Mouse (Mus musculus): ENCODE results near the gene St8sia6. TPM values are rescaled to one million over a fixed set of nuclear protein-coding genes. Genes with fewer than 3 reads are reported as not detected.
A peak's percentile ranks its signal among the peaks of the same experiment; 100 is the strongest.

The St8sia6 gene
- polyA plus RNA-seq (2016; fragmentation: Nextera tagmentation; extraction: Ambion mirVana) = 1.1 and 1.7 TPM in 2 replicates

- Histone ChIP-seq H3K27me3 (replicated peaks; ENCODE audit: low read depth, poor library complexity, severe bottlenecking) (peaks cover 52% of the 10 kb centered on the region), H3K4me3 (peak within 1 kb of the TSS; percentile 71), H3K27ac (replicated peaks) (no peak within 1 kb of the TSS; the same call in 1 of the 2 replicates), H3K4me1 (peaks cover 23% of the 10 kb centered on the region; the same call in 1 of the 2 replicates), H3K9me3 (no peaks in the 10 kb centered on the region), H3K36me3 (replicated peaks) (no peaks in the 10 kb centered on the region)
- no peak for DNase-seq (ENCODE audit: low spot score)
- 58% methylated on average over 8 of the region's 8 CpGs for WGBS
These were observed at the start of gene St8sia6 for GRCm38 (mm10) chr2:13793969-13794363. Gene St8sia6 (minus strand): TSS chr2:13794064.

GRCm38 (mm10) chr2:13836310-13836709 lies 42.4 kb upstream of the St8sia6 start:
- no peaks in the 10 kb centered on the region for H3K4me1 ChIP-seq

GRCm38 (mm10) chr2:13834989-13835388 lies 41.1 kb upstream of the St8sia6 start:
- H3K4me3 ChIP-seq = no peak overlapping the region

More at GRCm38 (mm10) chr2:13836310-13836709, 42.4 kb upstream of the St8sia6 start:
- Histone ChIP-seq H3K27me3 (replicated peaks; ENCODE audit: low read depth, poor library complexity, severe bottlenecking) (no peaks in the 10 kb centered on the region), H3K9me3 (no peaks in the 10 kb centered on the region), H3K4me3 (no peak overlapping the region), H3K36me3 (replicated peaks) (no peaks in the 10 kb centered on the region), H3K27ac (replicated peaks) (no peak overlapping the region)
- DNase-seq (ENCODE audit: low spot score) = no peak
- 84% methylated on average over 3 of the region's 3 CpGs for WGBS

GRCm38 (mm10) chr2:13816645-13817044 lies 22.8 kb upstream of the St8sia6 start:
- Histone ChIP-seq H3K27me3 (replicated peaks; ENCODE audit: low read depth, poor library complexity, severe bottlenecking) (no peaks in the 10 kb centered on the region), H3K4me3 (no peak overlapping the region), H3K4me1 (no peaks in the 10 kb centered on the region), H3K9me3 (no peaks in the 10 kb centered on the region), H3K36me3 (replicated peaks) (no peaks in the 10 kb centered on the region), H3K27ac (replicated peaks) (no peak overlapping the region)
- WGBS = 89% methylated on average over 2 of the region's 2 CpGs
- DNase-seq (ENCODE audit: low spot score) = no peak

More at GRCm38 (mm10) chr2:13834989-13835388, 41.1 kb upstream of the St8sia6 start:
- Histone ChIP-seq H3K27me3 (replicated peaks; ENCODE audit: low read depth, poor library complexity, severe bottlenecking) (no peaks in the 10 kb centered on the region), H3K27ac (replicated peaks) (no peak overlapping the region), H3K9me3 (no peaks in the 10 kb centered on the region), H3K36me3 (replicated peaks) (no peaks in the 10 kb centered on the region), H3K4me1 (no peaks in the 10 kb centered on the region)
- 75% methylated on average over 1 of the region's 1 CpGs for WGBS
- DNase-seq (ENCODE audit: low spot score) = no peak

- Histone ChIP-seq H3K27me3 (replicated peaks; ENCODE audit: low read depth, poor library complexity, severe bottlenecking) (no peaks in the 10 kb centered on the region), H3K36me3 (replicated peaks) (no peaks in the 10 kb centered on the region), H3K27ac (replicated peaks) (no peak overlapping the region), H3K4me1 (no peaks in the 10 kb centered on the region), H3K9me3 (no peaks in the 10 kb centered on the region), H3K4me3 (no peak overlapping the region)
- 84% methylated on average over 5 of the region's 5 CpGs for WGBS
- DNase-seq (ENCODE audit: low spot score) = no peak
These were observed 14.7 kb upstream of the St8sia6 start for GRCm38 (mm10) chr2:13808593-13808992.

- H3K4me1 ChIP-seq = no peaks in the 10 kb centered on the region
- no peaks in the 10 kb centered on the region for H3K36me3 ChIP-seq (replicated peaks)
- H3K4me3 ChIP-seq = no peak overlapping the region
- no peaks in the 10 kb centered on the region for H3K9me3 ChIP-seq
- H3K27me3 ChIP-seq (replicated peaks; ENCODE audit: low read depth, poor library complexity, severe bottlenecking) = no peaks in the 10 kb centered on the region
- WGBS = 80% methylated on average over 4 of the region's 4 CpGs
- H3K27ac ChIP-seq (replicated peaks) = no peak overlapping the region
- no peak for DNase-seq (ENCODE audit: low spot score)
These were observed 14.1 kb upstream of the St8sia6 start for GRCm38 (mm10) chr2:13808008-13808407.

- DNase-seq (ENCODE audit: low spot score) = no peak
- Histone ChIP-seq H3K27ac (replicated peaks) (no peak overlapping the region), H3K4me1 (no peaks in the 10 kb centered on the region), H3K9me3 (no peaks in the 10 kb centered on the region), H3K4me3 (no peak overlapping the region), H3K27me3 (replicated peaks; ENCODE audit: low read depth, poor library complexity, severe bottlenecking) (no peaks in the 10 kb centered on the region), H3K36me3 (replicated peaks) (no peaks in the 10 kb centered on the region)
- WGBS = 88% methylated on average over 3 of the region's 3 CpGs
These were observed 12.3 kb upstream of the St8sia6 start for GRCm38 (mm10) chr2:13806120-13806519.

- Histone ChIP-seq H3K9me3 (no peaks in the 10 kb centered on the region), H3K27me3 (replicated peaks; ENCODE audit: low read depth, poor library complexity, severe bottlenecking) (0 out of 2 replicates have a peak, but pooled peaks cover 1% of the 10 kb centered on the region), H3K4me1 (peaks cover 2% of the 10 kb centered on the region; the same call in 1 of the 2 replicates), H3K27ac (replicated peaks) (no peak overlapping the region), H3K4me3 (no peak overlapping the region), H3K36me3 (replicated peaks) (no peaks in the 10 kb centered on the region)
- WGBS = 92% methylated on average over 2 of the region's 2 CpGs
- no peak for DNase-seq (ENCODE audit: low spot score)
These were observed 6.8 kb upstream of the St8sia6 start for GRCm38 (mm10) chr2:13800639-13801038.

GRCm38 (mm10) chr2:13794446-13794845 lies 582 bp upstream of the St8sia6 start:
- Histone ChIP-seq H3K9me3 (no peaks in the 10 kb centered on the region), H3K27me3 (replicated peaks; ENCODE audit: low read depth, poor library complexity, severe bottlenecking) (peaks cover 52% of the 10 kb centered on the region), H3K4me1 (peaks cover 23% of the 10 kb centered on the region; the same call in 1 of the 2 replicates), H3K4me3 (no peak overlapping the region), H3K36me3 (replicated peaks) (no peaks in the 10 kb centered on the region), H3K27ac (replicated peaks) (no peak overlapping the region)
- DNase-seq (ENCODE audit: low spot score) = no peak
- 78% methylated on average over 8 of the region's 8 CpGs for WGBS

GRCm38 (mm10) chr2:13793054-13793968 lies 553 bp downstream of the St8sia6 start:
- no peak overlapping the region; the same call in 1 of the 2 replicates for H3K27ac ChIP-seq (replicated peaks)

GRCm38 (mm10) chr2:13792256-13793005 lies 1.4 kb downstream of the St8sia6 start:
- peak overlapping the region; percentile 71 for H3K4me3 ChIP-seq
- no peak for DNase-seq (ENCODE audit: low spot score)
- H3K27ac ChIP-seq (replicated peaks) = no peak overlapping the region
- WGBS = 44% methylated on average over 13 of the region's 13 CpGs
- peaks cover 52% of the 10 kb centered on the region for H3K27me3 ChIP-seq (replicated peaks; ENCODE audit: low read depth, poor library complexity, severe bottlenecking)
- H3K36me3 ChIP-seq (replicated peaks) = no peaks in the 10 kb centered on the region
- no peaks in the 10 kb centered on the region for H3K9me3 ChIP-seq
- H3K4me1 ChIP-seq = peaks cover 23% of the 10 kb centered on the region; the same call in 1 of the 2 replicates

More at GRCm38 (mm10) chr2:13793054-13793968, 553 bp downstream of the St8sia6 start:
- no peaks in the 10 kb centered on the region for H3K36me3 ChIP-seq (replicated peaks)
- DNase-seq (ENCODE audit: low spot score) = peak; percentile 72
- peak overlapping the region; percentile 71 for H3K4me3 ChIP-seq
- no peaks in the 10 kb centered on the region for H3K9me3 ChIP-seq
- peaks cover 23% of the 10 kb centered on the region; the same call in 1 of the 2 replicates for H3K4me1 ChIP-seq
- WGBS = under 1% methylated on average over 89 of the region's 89 CpGs
- peaks cover 52% of the 10 kb centered on the region for H3K27me3 ChIP-seq (replicated peaks; ENCODE audit: low read depth, poor library complexity, severe bottlenecking)

- Histone ChIP-seq H3K27ac (replicated peaks) (no peak overlapping the region), H3K4me1 (peaks cover 23% of the 10 kb centered on the region; the same call in 1 of the 2 replicates), H3K27me3 (replicated peaks; ENCODE audit: low read depth, poor library complexity, severe bottlenecking) (peaks cover 52% of the 10 kb centered on the region), H3K4me3 (no peak overlapping the region), H3K36me3 (replicated peaks) (no peaks in the 10 kb centered on the region), H3K9me3 (no peaks in the 10 kb centered on the region)
- DNase-seq (ENCODE audit: low spot score) = no peak
- WGBS = 66% methylated on average over 7 of the region's 7 CpGs
These were observed 2.3 kb downstream of the St8sia6 start for GRCm38 (mm10) chr2:13791598-13791997.
